Mouse (Mus musculus) ES-Bruce4 (cell line): Measurements from ENCODE around the gene Cd47.

Source experiments
- CTCF ChIP-seq: IDR thresholded peaks from one replicate; pipeline ENCODE4 v1.8.1; 2011; ENCODE audit warnings: low read depth, low read length
- EP300 ChIP-seq: IDR thresholded peaks from 2 replicates; pipeline ENCODE4 v1.6.1; 2011; ENCODE audit warnings: low read depth, low read length; ENCODE audit not compliant: insufficient read depth
- POLR2A ChIP-seq: IDR thresholded peaks from one replicate; pipeline ENCODE4 v1.8.1; 2011; ENCODE audit warnings: low read length; ENCODE audit not compliant: insufficient read depth

DNA sequence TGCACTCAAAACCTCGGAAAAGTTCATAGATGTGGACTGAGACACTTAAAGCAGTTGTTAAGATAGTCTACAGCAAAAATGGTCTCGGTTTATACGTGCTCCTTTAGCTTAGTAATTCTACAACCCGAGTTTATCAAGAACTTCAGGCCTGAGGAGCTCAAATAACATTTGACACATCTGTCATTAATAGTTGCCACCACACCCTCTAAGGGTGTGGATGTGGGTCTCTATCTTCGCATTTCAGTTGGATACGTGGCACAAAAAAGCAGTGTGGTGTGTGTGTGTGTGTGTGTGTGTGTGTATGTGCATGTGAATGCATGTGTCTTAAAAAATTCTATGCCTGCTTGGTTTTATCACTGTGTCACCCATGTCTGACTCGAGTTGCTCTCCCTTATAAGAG is 23.4 kb upstream of the Cd47 start:
- TF ChIP-seq CTCF (no peak), POLR2A (no peak), EP300 (no peak)
